Mouse (Mus musculus) monocyte, adult 5-6 weeks (primary cell): ENCODE data around the gene Oprm1. TPM values are rescaled to one million over a fixed set of nuclear protein-coding genes. Genes with fewer than 3 reads are reported as not detected.

ENCODE experiments used
- ATAC-seq: fragments of 153-309, 156-312 bp; replicated peaks from 2 replicates; pipeline ENCODE4 v1.8.0; 2017; ENCODE audit warnings: mild to moderate bottlenecking; ENCODE audit not compliant: low TSS enrichment, insufficient number of reproducible peaks, severe bottlenecking, poor library complexity, low FRiP score
- total RNA-seq: library from RNA; stranded (forward); fragments of 200-1000, 200-491, 200-594 nt; gene quantifications from 3 replicates; pipeline ENCODE4 v1.2.3, GENCODE M21; 2017

Oprm1 gene
- total RNA-seq, 1 experiment from 2014 or later: not detected

- no peak for ATAC-seq
Observed at GRCm38 (mm10) chr10:7015199-7015598, 256.9 kb downstream of the Oprm1 start.

GRCm38 (mm10) chr10:7019781-7020386 is 261.6 kb downstream of the Oprm1 start:
- no peak for ATAC-seq

DNA sequence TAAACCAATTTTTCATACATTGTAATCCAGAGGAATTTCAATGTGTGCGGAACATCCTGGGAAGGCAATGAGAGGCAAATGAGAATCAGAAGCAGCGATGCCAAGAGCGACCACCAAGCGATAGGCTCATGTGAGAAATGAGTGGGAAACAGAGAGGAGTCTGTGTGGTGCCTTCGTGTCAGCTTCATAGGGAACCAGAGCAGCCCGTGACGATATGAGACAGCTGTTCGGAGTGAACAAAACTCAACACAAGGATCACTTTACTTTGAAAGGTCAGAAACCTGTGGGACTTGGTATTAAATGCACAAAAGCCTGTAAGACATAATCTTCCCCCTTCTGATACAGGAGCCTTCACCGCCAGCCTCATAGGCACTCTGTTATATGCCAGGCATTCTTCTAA is 262.2 kb downstream of the Oprm1 start:
- no peak for ATAC-seq

- no peak for ATAC-seq
Observed at GRCm38 (mm10) chr10:7025028-7025427, 266.7 kb downstream of the Oprm1 start.

- no peak for ATAC-seq
Observed at GRCm38 (mm10) chr10:7033459-7033858, 275.2 kb downstream of the Oprm1 start.

DNA sequence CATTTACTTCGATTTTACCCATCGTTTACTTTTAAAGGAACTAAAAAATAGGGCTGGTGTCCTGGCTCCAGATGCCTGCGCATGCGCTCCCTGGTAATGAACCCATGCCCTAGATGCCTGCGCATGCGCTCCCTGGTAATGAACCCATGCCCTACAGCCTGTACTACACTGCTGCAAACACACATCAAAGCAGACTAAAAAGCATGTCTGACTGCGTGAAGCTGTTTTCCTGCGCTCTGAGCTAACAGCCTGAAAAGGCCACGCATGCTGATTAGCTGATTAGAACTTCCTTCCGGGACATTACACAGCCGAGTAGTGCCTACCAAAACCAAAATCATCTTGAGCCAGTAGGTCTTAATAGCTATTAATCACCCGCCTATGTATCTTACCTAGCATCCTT is 277.2 kb downstream of the Oprm1 start:
- no peak for ATAC-seq

DNA sequence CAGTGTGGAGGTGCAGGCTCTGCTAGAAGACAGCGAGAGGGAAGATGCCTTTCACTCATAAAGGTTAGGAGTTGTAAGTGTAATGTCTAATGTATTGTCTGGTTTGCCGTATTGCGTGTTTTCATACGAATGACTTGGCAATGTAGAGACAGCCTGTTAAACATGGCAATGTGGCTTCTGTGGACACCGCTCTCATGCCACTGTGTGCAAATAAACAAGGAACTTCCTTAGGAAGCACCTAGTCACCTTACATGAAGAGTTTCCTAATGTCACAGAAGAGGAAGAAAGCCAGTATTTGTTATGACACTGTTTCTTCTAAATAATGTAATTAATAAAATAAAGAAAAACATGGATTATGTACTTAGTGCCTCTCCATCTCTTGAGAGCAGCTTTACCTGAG is 278.9 kb downstream of the Oprm1 start:
- peak; percentile 48; the same call in 1 of the 2 replicates for ATAC-seq

GRCm38 (mm10) chr10:7041032-7041431 is 282.7 kb downstream of the Oprm1 start:
- ATAC-seq: peak; percentile 59; the same call in 1 of the 2 replicates

GRCm38 (mm10) chr10:7043896-7044295 is 285.6 kb downstream of the Oprm1 start:
- no peak for ATAC-seq

GRCm38 (mm10) chr10:7047288-7047918 is 289.1 kb downstream of the Oprm1 start:
- ATAC-seq: no peak

DNA sequence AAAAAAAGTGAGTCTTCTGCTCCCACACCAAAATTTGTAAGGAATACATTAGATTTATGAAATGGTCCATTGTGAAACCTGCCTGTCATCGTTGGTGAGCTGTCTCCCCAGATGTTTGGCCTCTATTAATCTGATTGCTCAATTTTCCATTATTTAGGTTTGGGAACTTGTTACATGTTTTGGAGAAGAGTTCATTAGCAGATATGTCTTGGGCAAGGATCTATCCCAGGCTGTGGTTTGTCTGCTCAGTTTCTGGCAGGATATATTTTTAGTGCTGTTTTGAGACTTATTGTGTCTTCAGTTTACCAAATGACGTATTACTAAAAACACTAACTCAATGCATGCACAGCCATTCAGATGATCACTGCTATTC is 289.6 kb downstream of the Oprm1 start:
- ATAC-seq: no peak

GRCm38 (mm10) chr10:7049901-7050300 is 291.6 kb downstream of the Oprm1 start:
- no peak for ATAC-seq

DNA sequence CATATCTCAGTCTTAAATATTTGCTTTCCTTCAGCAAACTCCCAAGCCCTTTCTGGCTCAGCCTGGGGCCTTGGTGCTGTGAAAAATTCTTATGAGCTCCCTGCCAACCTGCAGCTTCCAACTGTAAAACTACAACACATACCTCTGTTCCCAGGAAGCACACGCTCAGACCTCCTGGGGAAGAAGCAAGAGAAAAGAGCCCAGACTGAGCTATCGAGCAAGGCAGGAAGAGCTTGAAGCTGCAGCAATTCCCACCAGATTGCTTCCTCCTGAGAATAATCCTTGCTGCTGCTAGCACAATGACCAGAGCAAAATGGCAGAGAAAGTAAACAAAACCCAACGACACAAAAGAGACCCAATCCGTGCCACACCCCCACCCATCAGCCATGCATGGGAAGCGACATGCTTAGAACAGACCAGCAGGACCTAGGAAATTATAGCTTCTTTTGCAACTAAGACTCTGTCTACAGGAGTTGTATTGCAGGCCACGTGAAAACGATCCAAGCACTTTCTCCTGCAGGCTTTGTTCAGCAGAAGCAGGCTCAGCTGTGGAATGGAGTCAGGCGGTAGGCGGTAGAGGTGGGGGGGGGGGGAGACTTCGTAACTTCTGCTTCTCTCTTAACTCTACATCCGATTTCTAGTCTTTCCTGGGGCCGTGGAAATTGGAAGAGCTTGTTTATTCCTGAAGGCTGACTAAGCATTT is 294.2 kb downstream of the Oprm1 start, which contains the start of gene Ipcef1:
TSS of gene Ipcef1 (minus strand) at position 164 of the 703 bp plus-strand sequence.
- no peak for ATAC-seq

DNA sequence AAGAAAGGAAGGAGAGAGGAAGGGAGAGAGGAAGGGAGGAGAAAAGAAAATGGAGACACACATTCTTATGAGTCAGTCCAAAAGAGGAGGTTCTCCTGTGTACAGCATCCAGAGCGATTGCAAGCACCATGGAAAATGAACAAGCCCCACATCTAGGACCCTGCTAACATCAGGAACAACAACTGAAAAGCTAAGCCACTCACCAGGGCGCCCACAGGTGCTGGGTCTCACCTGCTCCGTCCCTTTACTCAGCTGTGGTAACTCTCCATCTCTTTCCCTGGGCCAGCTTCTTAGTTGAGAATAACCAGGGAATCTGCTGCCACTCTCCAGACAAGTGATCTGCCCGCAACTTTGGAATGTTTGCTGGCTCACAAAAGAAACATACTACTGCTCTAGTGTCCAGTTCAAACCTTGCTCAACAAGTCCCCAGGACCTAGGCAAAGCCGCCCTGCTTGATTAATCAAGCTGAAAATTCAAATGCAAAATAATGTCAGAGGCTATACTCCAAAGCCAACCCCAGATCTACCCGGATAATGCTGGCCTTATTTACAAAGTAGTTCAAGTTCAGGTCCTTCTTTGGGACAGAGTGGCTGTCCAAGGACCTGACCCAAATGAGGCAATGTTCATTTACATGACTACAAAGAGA is 296.4 kb downstream of the Oprm1 start:
- no peak for ATAC-seq

DNA sequence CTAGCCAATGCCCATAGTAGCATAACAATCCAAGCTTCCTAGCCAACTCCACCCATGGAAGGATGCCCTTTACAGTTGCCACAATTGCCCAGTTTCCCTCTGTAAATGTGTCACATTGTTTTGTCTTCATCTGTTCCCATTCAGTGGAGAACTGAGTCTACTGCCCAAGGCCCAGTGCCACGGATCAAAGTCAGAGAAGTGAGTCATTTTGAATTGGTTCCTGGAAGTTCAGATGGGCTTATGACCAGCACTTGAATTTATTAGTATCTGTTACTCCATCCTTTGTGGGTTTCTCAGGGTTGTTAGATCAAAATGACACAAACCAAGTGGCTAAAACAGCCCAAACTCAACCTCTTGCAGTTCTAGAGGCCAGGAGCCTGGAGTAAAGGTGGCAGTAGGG is 299.2 kb downstream of the Oprm1 start:
- no peak for ATAC-seq

- no peak for ATAC-seq
Observed at GRCm38 (mm10) chr10:7060326-7060725, 302.0 kb downstream of the Oprm1 start.

GRCm38 (mm10) chr10:7062993-7063392 is 304.7 kb downstream of the Oprm1 start:
- peak; percentile 85 for ATAC-seq

DNA sequence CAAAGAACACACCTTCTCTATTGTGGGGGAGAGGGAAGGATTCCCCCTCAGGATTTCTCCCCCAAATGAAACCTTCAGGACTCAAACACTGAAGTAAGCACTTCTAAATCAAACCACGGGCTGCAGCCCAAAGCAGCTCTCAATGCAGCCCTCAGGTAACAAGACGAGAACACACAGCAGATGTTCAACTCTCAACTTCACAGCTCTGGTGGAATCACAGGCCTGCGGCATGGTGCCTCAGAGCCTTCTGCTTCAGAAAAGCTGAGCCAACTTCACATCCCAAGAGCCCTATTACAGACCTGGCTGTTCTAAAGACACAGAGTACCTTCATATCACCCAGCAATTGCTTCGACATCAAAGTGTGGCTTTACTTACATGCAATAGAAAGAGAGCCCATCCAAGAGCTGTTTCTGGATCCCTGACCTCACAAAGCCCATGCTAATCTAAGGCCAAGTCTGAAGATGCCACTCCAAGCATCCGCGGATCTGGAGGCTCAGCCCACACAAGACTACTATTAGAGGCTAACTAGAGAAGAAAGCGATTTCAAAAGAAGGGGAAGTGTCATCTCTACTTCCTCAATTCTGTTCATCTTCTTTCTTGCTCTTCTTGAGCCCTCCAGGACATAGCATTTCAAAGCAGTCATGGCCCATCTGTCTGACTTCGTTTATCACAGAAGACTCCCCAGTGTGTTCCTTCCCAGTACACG is 305.6 kb downstream of the Oprm1 start:
- ATAC-seq: peak; percentile 64

- no peak for ATAC-seq
Observed at GRCm38 (mm10) chr10:7068608-7069007, 310.3 kb downstream of the Oprm1 start.
